Mouse (Mus musculus): ENCODE results near the gene Macc1. TPM values are rescaled to one million over a fixed set of nuclear protein-coding genes. Genes with fewer than 3 reads are reported as not detected.

Gene Macc1
- polyA plus RNA-seq (2014; fragmentation: Illumina TruSeq; extraction: RNeasy Lipid Tissue Mini Kit (QIAGEN cat#74804); ENCODE audit: low replicate concordance) = 1.2 TPM

GRCm38 (mm10) chr12:119313970-119314369 is at the start of gene Macc1:
TSS of gene Macc1 (plus strand) at chr12:119314270.

Other genes starting within 250 kb of the Macc1 start
- gene Itgb8, start 75.5 kb upstream of the Macc1 start, polyA plus RNA-seq (2014; fragmentation: Illumina TruSeq; extraction: RNeasy Lipid Tissue Mini Kit (QIAGEN cat#74804); ENCODE audit: low replicate concordance) = 1.9 TPM